Mouse (Mus musculus) ES-CJ7 (cell line): ENCODE data around the gene Lancl3.

ENCODE experiments used
- DNase-seq: peaks from one replicate; pipeline ENCODE4 v3.0.0; 2011; ENCODE audit warnings: low read depth, low spot score

Lancl3 gene

GRCm38 (mm10) chrX:9199761-9200371 lies at the start of gene Lancl3:
Gene Lancl3 (plus strand): TSS chrX:9199902.
- DNase-seq = peak; percentile 17

DNA sequence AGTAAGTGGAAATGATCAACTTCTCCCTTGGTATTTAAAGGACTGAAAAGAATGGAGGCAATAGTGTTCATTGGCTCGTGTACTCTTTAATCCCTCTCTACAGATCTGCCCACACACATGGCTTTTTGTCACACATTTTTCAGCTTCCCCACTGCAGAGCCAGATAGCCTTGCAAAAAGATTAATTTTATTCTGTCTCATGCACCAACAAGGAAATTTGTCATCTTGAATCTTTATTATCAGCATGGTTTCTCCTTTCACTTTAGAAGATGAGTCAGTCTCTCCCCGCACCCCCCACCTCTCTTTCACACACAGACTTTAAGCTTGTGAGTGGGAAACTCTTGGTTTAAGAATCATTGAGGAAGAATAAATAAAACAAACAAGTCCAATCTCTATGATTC lies 20.7 kb upstream of the Lancl3 start:
- no peak for DNase-seq

DNA sequence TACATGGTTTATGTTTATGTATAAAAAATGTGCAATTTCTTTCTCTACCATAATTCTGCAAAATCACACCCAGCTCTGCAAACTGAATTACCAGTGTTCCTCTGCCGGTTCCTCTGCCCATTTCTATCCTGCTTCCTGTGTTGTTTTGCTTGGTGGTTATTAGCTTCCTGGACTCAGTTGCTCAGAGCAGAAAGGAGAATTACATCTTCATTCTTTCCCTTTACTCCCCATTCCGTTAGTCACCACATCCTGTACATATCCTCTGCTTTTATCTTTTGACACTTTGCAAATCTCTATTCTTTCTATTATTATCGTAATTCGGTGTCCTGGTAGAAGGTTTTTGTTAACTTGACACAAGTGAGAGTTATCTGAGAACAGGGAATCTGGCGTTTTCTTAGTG lies 18.1 kb upstream of the Lancl3 start:
- DNase-seq = no peak

GRCm38 (mm10) chrX:9200380-9200917 lies 747 bp downstream of the Lancl3 start:
- DNase-seq = peak; percentile 45

DNA sequence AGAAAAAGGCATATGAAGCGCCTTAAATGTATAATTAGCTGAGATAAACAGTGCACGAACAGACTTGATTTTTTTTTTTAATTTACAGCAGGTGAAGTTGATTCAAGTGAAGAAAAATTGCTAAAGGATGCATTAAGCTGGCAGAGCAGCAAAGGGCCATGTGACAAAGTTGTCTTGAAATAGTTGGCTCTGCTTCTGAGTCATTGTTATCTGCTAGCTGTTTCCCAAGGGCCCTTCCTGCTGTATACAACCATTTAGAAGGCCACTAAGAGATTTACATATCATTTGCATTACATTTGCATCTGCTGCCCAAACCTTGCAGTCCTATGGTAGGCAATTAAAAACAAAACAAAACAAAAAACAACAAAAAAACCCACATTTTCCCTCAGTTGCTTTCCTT lies 2.3 kb downstream of the Lancl3 start:
- no peak for DNase-seq

- no peak for DNase-seq
Measured at GRCm38 (mm10) chrX:9202781-9203405, 3.2 kb downstream of the Lancl3 start.

DNA sequence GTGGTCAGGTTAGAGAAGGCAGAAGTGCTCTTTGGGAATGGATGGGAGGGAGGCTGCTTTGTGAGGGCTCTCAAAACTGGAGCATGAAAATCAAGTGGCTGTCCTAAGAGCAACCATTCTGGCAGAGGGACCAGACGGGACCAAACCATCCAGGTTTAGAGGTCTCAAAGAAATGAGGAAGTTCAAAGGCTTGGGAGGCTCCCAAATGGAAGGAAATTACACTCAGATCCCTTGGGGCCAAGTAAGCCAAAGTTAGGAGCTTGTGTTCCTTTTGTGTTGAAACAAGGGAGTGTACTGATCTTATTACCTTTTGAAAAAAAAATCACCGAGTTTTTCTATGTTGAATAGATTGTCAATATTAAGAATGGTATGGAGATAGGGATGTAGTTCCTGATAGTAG lies 5.4 kb downstream of the Lancl3 start:
- DNase-seq = no peak

- peak; percentile 55 for DNase-seq
Measured at GRCm38 (mm10) chrX:9216244-9216643, 16.5 kb downstream of the Lancl3 start.

- no peak for DNase-seq
Measured at GRCm38 (mm10) chrX:9219570-9219969, 19.9 kb downstream of the Lancl3 start.

GRCm38 (mm10) chrX:9221206-9221605 lies 21.5 kb downstream of the Lancl3 start:
- peak; percentile 53 for DNase-seq

- DNase-seq = no peak
Measured at GRCm38 (mm10) chrX:9221736-9222135, 22.0 kb downstream of the Lancl3 start.

DNA sequence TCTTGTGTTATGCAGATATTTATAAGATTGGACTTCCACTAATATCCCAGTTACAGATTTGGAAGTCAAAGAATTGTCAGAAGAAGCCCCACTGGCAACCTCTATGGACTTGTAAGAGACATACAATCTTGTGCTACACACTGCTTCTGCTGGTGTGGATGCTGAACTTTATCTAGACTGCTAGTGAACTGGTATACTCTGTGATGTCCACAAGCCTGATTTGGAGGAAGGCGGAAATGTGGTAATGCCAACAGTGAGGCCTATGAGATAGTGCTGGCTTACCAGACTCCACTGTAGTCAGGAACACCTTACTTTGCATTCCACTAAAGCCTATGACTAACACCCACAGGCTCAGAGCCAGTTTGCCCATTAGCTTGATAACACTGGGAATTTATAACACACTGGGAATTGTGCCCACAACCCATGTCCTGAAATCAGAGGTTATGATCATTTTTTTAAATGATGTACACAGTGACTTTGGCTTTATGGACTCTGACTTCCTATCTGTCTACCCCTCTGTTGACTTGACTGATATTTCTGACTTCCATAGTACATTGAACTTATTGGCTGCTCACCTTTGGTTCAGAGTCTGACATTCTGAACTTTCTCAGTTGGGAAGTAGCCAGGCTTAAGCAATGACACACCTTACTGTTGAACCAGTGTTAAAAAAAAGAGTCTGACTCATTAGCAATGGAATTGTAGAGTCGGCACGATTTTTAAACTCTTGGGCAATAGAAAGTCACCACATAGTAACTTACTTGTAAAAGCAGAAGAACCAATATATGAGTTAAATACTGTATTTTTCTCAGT lies 22.9 kb downstream of the Lancl3 start:
- DNase-seq = no peak

DNA sequence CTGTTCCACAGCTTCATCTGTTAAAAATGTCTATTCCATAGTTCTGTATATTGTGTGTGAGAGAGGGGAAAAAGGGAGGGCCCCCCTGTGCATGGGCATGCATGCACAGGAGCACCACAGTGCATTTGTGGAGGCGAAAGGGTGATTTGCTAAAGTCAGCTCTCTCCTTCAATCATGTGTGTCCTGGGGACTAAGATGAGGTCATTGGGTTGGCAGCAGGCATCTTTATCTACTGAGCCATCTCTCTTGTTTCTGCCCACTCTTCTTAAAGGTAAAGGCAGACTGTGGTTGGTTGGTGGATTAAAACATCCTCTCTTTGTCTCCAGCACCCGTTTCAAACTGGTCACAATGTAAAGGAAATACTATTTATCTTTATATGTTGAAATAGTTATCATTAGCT lies 27.4 kb downstream of the Lancl3 start:
- DNase-seq = no peak

- no peak for DNase-seq
Measured at GRCm38 (mm10) chrX:9240737-9241591, 41.3 kb downstream of the Lancl3 start.

DNA sequence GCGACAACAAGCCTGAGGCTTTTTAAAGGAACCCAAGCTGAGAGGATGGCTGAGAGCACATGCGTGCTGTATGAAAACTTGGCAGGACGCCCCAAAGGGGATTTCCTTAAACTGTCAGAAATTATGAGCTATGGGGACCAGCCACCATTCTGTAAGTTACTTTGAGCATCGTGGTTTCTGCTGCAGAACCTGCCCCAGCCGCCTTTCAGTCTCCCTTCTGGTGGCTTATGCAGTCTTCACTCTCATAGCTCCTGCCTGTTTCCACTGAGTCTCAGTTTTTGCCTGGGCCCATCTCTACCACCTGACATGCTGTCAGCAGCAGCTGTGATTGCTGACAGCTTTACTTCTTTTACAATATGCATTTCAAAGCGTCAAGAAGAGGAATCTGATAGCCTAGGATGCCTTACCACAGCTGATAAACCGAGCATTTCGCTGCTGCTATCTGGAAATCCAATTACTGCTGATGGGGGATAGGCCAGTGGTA lies 43.7 kb downstream of the Lancl3 start:
- DNase-seq = no peak

- no peak for DNase-seq
Measured at GRCm38 (mm10) chrX:9244603-9245336, 45.1 kb downstream of the Lancl3 start.

GRCm38 (mm10) chrX:9248911-9249310 lies 49.2 kb downstream of the Lancl3 start:
- DNase-seq = no peak

DNA sequence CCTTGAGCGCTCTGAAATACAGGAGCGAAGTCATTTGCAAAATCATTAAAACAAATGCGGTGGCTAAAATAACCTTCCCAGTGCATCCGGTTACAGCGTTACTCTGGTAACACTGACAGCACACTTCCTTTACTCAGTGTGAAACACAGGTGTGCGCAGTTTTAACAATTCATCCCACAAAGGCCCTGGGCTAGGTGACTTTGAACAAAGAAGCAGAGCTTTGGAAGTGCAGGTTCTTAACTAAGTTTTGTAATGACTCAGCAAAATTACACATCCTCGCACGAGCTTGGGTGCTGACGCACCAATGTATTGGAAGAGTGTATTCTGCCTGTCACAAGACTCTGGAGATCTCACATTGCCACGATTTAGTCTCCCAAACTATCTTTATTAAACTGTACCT lies 54.3 kb downstream of the Lancl3 start:
- peak; percentile 11 for DNase-seq

DNA sequence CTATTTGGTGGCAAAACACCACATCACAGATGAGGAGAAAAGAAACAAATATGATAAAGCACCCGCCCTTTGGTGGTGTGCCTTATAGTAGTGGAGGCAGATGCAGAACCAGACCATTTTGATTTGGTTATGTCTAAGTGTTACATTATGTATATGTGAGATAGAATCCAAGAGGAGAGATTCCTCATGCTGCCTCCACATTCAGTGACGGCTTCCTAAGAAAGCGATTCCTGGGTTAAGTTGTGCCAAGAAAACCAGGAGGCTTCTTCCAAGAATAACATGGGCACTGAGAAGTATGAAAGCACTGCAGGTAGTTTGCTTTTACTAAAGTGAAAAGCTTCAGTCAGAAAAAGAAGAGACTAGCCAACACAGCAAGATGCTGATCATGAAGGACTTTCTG lies 55.2 kb downstream of the Lancl3 start:
- no peak for DNase-seq

GRCm38 (mm10) chrX:9256766-9257165 lies 57.1 kb downstream of the Lancl3 start, which contains the start of gene Gm14862:
Gene Gm14862 (minus strand): TSS chrX:9256899.
- no peak for DNase-seq

- no peak for DNase-seq
Measured at GRCm38 (mm10) chrX:9257831-9258230, 58.1 kb downstream of the Lancl3 start.
